Mouse (Mus musculus) kidney, embryonic 15.5 days (tissue): ENCODE measurements at regions not wholly inside any gene's neighbourhood (a gene's known extent, or its start where the extent isn't known, plus 50 kb on each side); places are given as distances from the start of the nearest gene placed in this dataset.

Source experiments
- ATAC-seq: fragments of 200-750 bp; cut with Nextera tagmentation; replicated peaks from 2 replicates; pipeline ENCODE4 v1.8.0; 2017; ENCODE audit warnings: moderate TSS enrichment; ENCODE audit not compliant: low FRiP score
- H3K27ac ChIP-seq: fragments of 300-500 bp; sonication (generic); 2 replicates; pipeline ENCODE4 v1.5.1; 2015; ENCODE audit warnings: mild to moderate bottlenecking, inconsistent platforms
- H3K27me3 ChIP-seq: fragments of 300-500 bp; sonication (generic); 2 replicates; pipeline ENCODE4 v1.6.1; 2015; ENCODE audit warnings: inconsistent platforms
- H3K36me3 ChIP-seq: fragments of 300-500 bp; sonication (generic); 2 replicates; pipeline ENCODE4 v1.6.1; 2015; ENCODE audit warnings: inconsistent platforms
- H3K4me1 ChIP-seq: fragments of 300-500 bp; sonication (generic); 2 replicates; pipeline ENCODE4 v1.6.1; 2015; ENCODE audit warnings: inconsistent platforms
- H3K4me2 ChIP-seq: fragments of 300-500 bp; sonication (generic); 2 replicates; pipeline ENCODE4 v1.6.1; 2015; ENCODE audit warnings: moderate library complexity, mild to moderate bottlenecking, inconsistent platforms
- H3K4me3 ChIP-seq: fragments of 300-500 bp; sonication (generic); replicated peaks from 2 replicates; pipeline ENCODE4 v1.5.1; 2015; ENCODE audit warnings: mild to moderate bottlenecking, inconsistent platforms
- H3K9ac ChIP-seq: fragments of 300-500 bp; sonication (generic); 2 replicates; pipeline ENCODE4 v1.6.1; 2015; ENCODE audit warnings: mild to moderate bottlenecking, inconsistent platforms
- H3K9me3 ChIP-seq: fragments of 300-500 bp; sonication (generic); replicated peaks from 2 replicates; pipeline ENCODE4 v1.6.1; 2016; ENCODE audit warnings: inconsistent platforms
- WGBS: fragments of 180-500 bp; shearing (Covaris S2); methylation state at CpG from one replicate; pipeline ENCODE4 v1.1.7; 2015; ENCODE audit warnings: mixed read lengths; 5-methylcytosine and 5-hydroxymethylcytosine counted together

GRCm38 (mm10) chr7:129941311-129942029 lies 349.8 kb downstream of the Wdr11 start:
- ATAC-seq, result no peak
- Histone ChIP-seq H3K4me3 (no peak overlapping the region), H3K4me2 (no peak overlapping the region), H3K4me1 (peaks cover 6% of the 10 kb centered on the region), H3K27ac (peak overlapping the region; percentile 57), H3K27me3 (no peaks in the 10 kb centered on the region), H3K36me3 (no peaks in the 10 kb centered on the region), H3K9ac (no peak overlapping the region), H3K9me3 (no peaks in the 10 kb centered on the region)
- WGBS, result 31% methylated on average over 9 of the region's 9 CpGs

- Histone ChIP-seq H3K4me3 (no peak overlapping the region), H3K36me3 (no peaks in the 10 kb centered on the region), H3K9me3 (no peaks in the 10 kb centered on the region), H3K4me2 (no peak overlapping the region), H3K27me3 (no peaks in the 10 kb centered on the region), H3K9ac (no peak overlapping the region), H3K27ac (no peak overlapping the region), H3K4me1 (no peaks in the 10 kb centered on the region)
- no peak for ATAC-seq
- 79% methylated on average over 8 of the region's 8 CpGs for WGBS
These were observed 357.0 kb downstream of the Wdr11 start for GRCm38 (mm10) chr7:129948613-129949110.

GRCm38 (mm10) chr7:129950456-129950855 lies 358.8 kb downstream of the Wdr11 start:
- no peak for ATAC-seq

GRCm38 (mm10) chr7:129958379-129958778 lies 366.7 kb downstream of the Wdr11 start:
- Histone ChIP-seq H3K4me3 (no peak overlapping the region), H3K9me3 (no peaks in the 10 kb centered on the region), H3K9ac (no peak overlapping the region), H3K27me3 (no peaks in the 10 kb centered on the region), H3K36me3 (no peaks in the 10 kb centered on the region), H3K4me2 (no peak overlapping the region), H3K27ac (no peak overlapping the region), H3K4me1 (peaks cover 14% of the 10 kb centered on the region)
- ATAC-seq, result no peak
- 49% methylated on average over 3 of the region's 3 CpGs for WGBS

More at GRCm38 (mm10) chr7:129950456-129950855, 358.8 kb downstream of the Wdr11 start:
- no peak overlapping the region for H3K9ac ChIP-seq
- H3K4me3 ChIP-seq, result no peak overlapping the region
- H3K4me2 ChIP-seq, result no peak overlapping the region
- H3K9me3 ChIP-seq, result no peaks in the 10 kb centered on the region
- WGBS, result 76% methylated on average over 1 of the region's 1 CpGs
- no peak overlapping the region for H3K27ac ChIP-seq
- H3K36me3 ChIP-seq, result no peaks in the 10 kb centered on the region
- H3K27me3 ChIP-seq, result no peaks in the 10 kb centered on the region
- H3K4me1 ChIP-seq, result no peaks in the 10 kb centered on the region

DNA sequence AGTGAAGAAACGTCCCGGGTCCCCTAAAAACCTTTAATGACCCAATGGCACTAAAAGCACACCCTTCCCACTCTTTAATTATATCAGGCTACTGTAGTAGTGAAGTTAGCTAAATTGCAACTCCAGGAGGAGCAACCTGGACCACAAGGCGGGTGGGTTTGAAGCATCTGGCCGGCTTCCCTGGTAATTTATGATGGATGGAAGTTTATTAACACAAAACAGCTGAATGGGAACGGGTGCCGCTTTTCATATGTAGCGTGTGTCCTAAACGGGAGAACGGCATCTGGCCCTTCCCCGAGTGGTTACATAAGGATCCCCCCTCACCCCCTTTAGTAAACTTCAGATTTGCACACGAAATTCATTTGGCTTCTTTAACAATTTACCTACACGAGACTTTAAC lies 370.9 kb downstream of the Wdr11 start:
- peaks cover 23% of the 10 kb centered on the region for H3K4me1 ChIP-seq
- no peaks in the 10 kb centered on the region for H3K27me3 ChIP-seq
- no peaks in the 10 kb centered on the region for H3K9me3 ChIP-seq
- H3K36me3 ChIP-seq, result no peaks in the 10 kb centered on the region
- no peak overlapping the region for H3K9ac ChIP-seq
- no peak overlapping the region for H3K27ac ChIP-seq
- H3K4me2 ChIP-seq, result no peak overlapping the region
- H3K4me3 ChIP-seq, result no peak overlapping the region
- ATAC-seq, result no peak
- WGBS, result 47% methylated on average over 12 of the region's 12 CpGs

DNA sequence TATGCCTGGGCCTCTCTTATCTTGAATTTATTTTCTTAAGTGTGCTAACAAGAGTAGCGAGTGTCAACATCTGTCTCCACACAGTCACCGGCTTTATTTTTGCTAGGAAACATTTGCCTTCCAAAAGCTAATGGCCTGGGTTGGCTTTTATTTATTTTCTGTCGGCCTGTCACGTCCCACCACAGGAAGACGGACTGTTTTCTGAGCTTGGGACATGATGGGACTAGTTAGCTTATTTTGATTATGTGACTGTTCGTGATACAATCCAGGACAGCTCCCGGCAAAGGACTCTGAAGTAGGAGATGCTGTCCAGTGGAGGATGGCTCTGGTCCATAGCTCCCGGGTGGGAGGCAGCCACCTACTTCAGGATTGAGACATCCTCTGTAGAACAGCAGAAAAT lies 372.5 kb downstream of the Wdr11 start:
- 0 out of 2 replicates have a peak, but pooled peaks have one; percentile 9 for ATAC-seq
- no peaks in the 10 kb centered on the region for H3K36me3 ChIP-seq
- H3K4me3 ChIP-seq, result no peak overlapping the region
- no peaks in the 10 kb centered on the region for H3K9me3 ChIP-seq
- H3K27ac ChIP-seq, result no peak overlapping the region
- WGBS, result 31% methylated on average over 8 of the region's 8 CpGs
- no peaks in the 10 kb centered on the region for H3K27me3 ChIP-seq
- H3K4me2 ChIP-seq, result no peak overlapping the region
- H3K9ac ChIP-seq, result no peak overlapping the region
- peaks cover 23% of the 10 kb centered on the region for H3K4me1 ChIP-seq

DNA sequence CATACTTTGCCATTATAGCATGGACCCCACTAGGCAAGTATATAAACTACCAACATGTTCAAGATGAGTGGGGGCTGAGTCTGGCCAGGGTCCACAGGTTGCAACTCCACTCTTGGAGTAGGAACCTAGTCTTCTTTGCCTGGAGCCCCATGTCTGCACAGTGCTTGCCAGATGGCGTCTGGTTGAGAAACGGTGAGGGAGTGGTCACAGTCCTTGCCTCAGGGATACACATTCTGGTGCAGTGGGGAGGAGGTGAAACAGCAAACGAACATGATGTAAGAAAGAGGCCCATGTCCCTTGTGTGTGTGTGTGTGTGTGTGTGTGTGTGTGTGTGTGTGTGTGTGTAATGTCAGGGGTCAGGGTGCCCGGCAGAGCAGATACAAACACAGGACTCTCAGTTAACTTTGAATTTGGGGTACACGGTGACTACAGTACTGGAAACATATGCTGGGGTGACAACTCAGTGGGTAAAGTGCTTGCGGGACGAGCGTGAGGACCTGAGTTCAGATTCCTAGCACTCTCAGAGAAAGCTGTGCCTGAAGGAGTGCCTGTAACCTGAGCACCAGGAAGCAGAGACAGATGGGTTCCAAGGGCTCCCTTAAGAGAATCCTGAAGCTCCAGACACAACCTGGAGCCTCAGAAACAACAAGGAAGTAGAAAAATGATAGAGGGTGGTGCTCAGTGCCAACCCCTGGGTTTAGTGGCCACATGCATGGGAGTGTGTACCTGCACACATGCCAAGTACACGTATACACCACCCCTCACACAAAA lies 373.8 kb downstream of the Wdr11 start:
- ATAC-seq, result no peak
- H3K36me3 ChIP-seq, result no peaks in the 10 kb centered on the region
- H3K27ac ChIP-seq, result no peak overlapping the region
- H3K4me3 ChIP-seq, result no peak overlapping the region
- 78% methylated on average over 9 of the region's 9 CpGs for WGBS
- no peaks in the 10 kb centered on the region for H3K27me3 ChIP-seq
- H3K9ac ChIP-seq, result no peak overlapping the region
- H3K4me2 ChIP-seq, result no peak overlapping the region
- no peaks in the 10 kb centered on the region for H3K9me3 ChIP-seq
- H3K4me1 ChIP-seq, result peaks cover 23% of the 10 kb centered on the region

- H3K27ac ChIP-seq, result no peak overlapping the region
- H3K9ac ChIP-seq, result no peak overlapping the region
- no peak overlapping the region for H3K4me3 ChIP-seq
- no peaks in the 10 kb centered on the region for H3K9me3 ChIP-seq
- H3K36me3 ChIP-seq, result no peaks in the 10 kb centered on the region
- ATAC-seq, result no peak
- no peaks in the 10 kb centered on the region for H3K27me3 ChIP-seq
- 87% methylated on average over 2 of the region's 2 CpGs for WGBS
- no peak overlapping the region for H3K4me2 ChIP-seq
- H3K4me1 ChIP-seq, result peaks cover 19% of the 10 kb centered on the region
These were observed 375.1 kb downstream of the Wdr11 start for GRCm38 (mm10) chr7:129966771-129967170.

DNA sequence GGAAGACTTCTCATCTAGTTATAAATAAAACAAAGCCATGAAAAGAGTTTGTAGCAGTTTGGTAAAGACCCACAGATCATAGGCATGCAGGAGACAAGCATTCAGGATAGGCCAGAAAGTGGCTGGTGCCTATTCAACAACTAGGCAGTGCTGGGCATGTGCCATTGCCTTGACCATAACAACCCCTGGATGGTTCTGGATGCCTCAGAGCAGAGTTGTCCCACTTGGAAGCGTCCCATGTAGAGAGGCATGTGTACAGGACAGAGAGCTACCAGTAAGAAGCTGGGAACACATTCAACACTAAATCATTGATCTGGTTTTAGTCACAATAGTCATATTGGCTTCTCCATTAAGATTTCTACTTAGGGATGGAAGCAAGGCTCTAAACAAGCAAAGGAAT lies 378.5 kb downstream of the Wdr11 start:
- WGBS, result 94% methylated on average over 1 of the region's 1 CpGs
- no peak for ATAC-seq
- Histone ChIP-seq H3K4me2 (no peak overlapping the region), H3K27ac (no peak overlapping the region), H3K9me3 (no peaks in the 10 kb centered on the region), H3K4me1 (peaks cover 3% of the 10 kb centered on the region; the same call in 1 of the 2 replicates), H3K4me3 (no peak overlapping the region), H3K27me3 (no peaks in the 10 kb centered on the region), H3K36me3 (no peaks in the 10 kb centered on the region), H3K9ac (no peak overlapping the region)

DNA sequence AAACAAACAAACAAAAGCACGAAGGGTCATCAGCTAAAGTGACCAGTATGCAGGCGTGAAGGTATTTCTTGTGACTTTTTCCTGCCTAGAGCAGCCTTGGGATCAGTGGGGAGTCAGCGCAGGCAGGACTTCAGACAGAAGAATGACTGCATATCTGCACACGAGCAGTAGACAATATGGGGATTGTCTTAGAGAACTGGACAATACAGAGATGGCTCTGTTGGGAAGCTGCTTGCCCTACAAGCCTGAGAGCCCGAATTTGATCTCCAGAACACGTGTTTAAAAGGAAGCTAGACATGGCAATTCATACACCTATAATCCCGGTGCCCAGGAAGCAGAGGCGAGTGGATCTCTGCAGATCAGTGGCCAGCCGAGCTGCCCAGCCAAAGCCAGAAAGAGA lies 382.5 kb downstream of the Wdr11 start:
- no peaks in the 10 kb centered on the region; the same call in 1 of the 2 replicates for H3K4me1 ChIP-seq
- ATAC-seq, result no peak
- H3K4me2 ChIP-seq, result no peak overlapping the region
- no peak overlapping the region for H3K9ac ChIP-seq
- H3K36me3 ChIP-seq, result no peaks in the 10 kb centered on the region
- no peaks in the 10 kb centered on the region for H3K9me3 ChIP-seq
- 82% methylated on average over 9 of the region's 9 CpGs for WGBS
- no peaks in the 10 kb centered on the region for H3K27me3 ChIP-seq
- no peak overlapping the region for H3K4me3 ChIP-seq
- H3K27ac ChIP-seq, result no peak overlapping the region

- no peak overlapping the region for H3K4me2 ChIP-seq
- no peak overlapping the region for H3K9ac ChIP-seq
- H3K27me3 ChIP-seq, result no peaks in the 10 kb centered on the region
- H3K36me3 ChIP-seq, result no peaks in the 10 kb centered on the region
- no peak for ATAC-seq
- no peak overlapping the region for H3K4me3 ChIP-seq
- no peaks in the 10 kb centered on the region; the same call in 1 of the 2 replicates for H3K4me1 ChIP-seq
- 72% methylated on average over 11 of the region's 11 CpGs for WGBS
- no peaks in the 10 kb centered on the region for H3K9me3 ChIP-seq
- no peak overlapping the region for H3K27ac ChIP-seq
These were observed 383.2 kb downstream of the Wdr11 start for GRCm38 (mm10) chr7:129974837-129975236.

GRCm38 (mm10) chr7:129975781-129976514 lies 384.3 kb downstream of the Wdr11 start:
- Histone ChIP-seq H3K27ac (no peak overlapping the region), H3K9me3 (no peaks in the 10 kb centered on the region), H3K27me3 (no peaks in the 10 kb centered on the region), H3K4me2 (no peak overlapping the region), H3K4me3 (no peak overlapping the region), H3K4me1 (no peaks in the 10 kb centered on the region; the same call in 1 of the 2 replicates), H3K36me3 (no peaks in the 10 kb centered on the region), H3K9ac (no peak overlapping the region)
- WGBS, result 91% methylated on average over 21 of the region's 21 CpGs
- no peak for ATAC-seq
